Mouse (Mus musculus) liver, postnatal 0 days (tissue): Measurements from ENCODE around the gene Inpp4b. TPM values are rescaled to one million over a fixed set of nuclear protein-coding genes. Genes with fewer than 3 reads are reported as not detected.

Source experiments
- ATAC-seq: fragments of 200-750 bp; cut with Nextera tagmentation; 2 replicates; pipeline ENCODE4 v1.8.0; 2017; ENCODE audit warnings: mild to moderate bottlenecking, moderate library complexity
- DNase-seq: peaks from one replicate; pipeline ENCODE4 v3.0.0-alpha.2; 2016
- H3K27ac ChIP-seq: fragments of 300-500 bp; sonication (generic); 2 replicates; pipeline ENCODE4 v1.5.1; 2014; ENCODE audit warnings: antibody characterized with exemption, moderate library complexity, mild to moderate bottlenecking, low read depth
- H3K27me3 ChIP-seq: fragments of 300-500 bp; sonication (generic); 2 replicates; pipeline ENCODE4 v1.6.1; 2014; ENCODE audit warnings: low read length, control low read depth, mixed read lengths; ENCODE audit not compliant: insufficient read depth
- H3K36me3 ChIP-seq: fragments of 300-500 bp; sonication (generic); replicated peaks from 2 replicates; pipeline ENCODE4 v1.6.1; 2014; ENCODE audit warnings: mild to moderate bottlenecking, control low read depth, low read length, moderate library complexity, mixed read lengths; ENCODE audit not compliant: insufficient read depth
- H3K4me1 ChIP-seq: fragments of 300-500 bp; sonication (generic); 2 replicates; pipeline ENCODE4 v1.6.1; 2014; ENCODE audit warnings: antibody characterized with exemption, mild to moderate bottlenecking, control low read depth; ENCODE audit not compliant: insufficient read depth
- H3K4me2 ChIP-seq: fragments of 300-500 bp; sonication (generic); 2 replicates; pipeline ENCODE4 v1.6.1; 2014; ENCODE audit warnings: low read depth, mild to moderate bottlenecking, low read length, moderate library complexity, mixed read lengths
- H3K4me3 ChIP-seq: fragments of 300-500 bp; sonication (generic); 2 replicates; pipeline ENCODE4 v1.5.1; 2014; ENCODE audit warnings: low read depth, low read length
- H3K9ac ChIP-seq: fragments of 300-500 bp; sonication (generic); replicated peaks from 2 replicates; pipeline ENCODE4 v1.6.1; 2014; ENCODE audit warnings: mild to moderate bottlenecking, moderate library complexity
- H3K9me3 ChIP-seq: fragments of 300-500 bp; sonication (generic); 2 replicates; pipeline ENCODE4 v1.6.1; 2016; ENCODE audit warnings: mild to moderate bottlenecking, control low read depth, low read length, mixed read lengths
- CTCF ChIP-seq: sonication (generic); IDR thresholded peaks from 2 replicates; pipeline ENCODE4 v1.5.1; 2016; ENCODE audit warnings: antibody characterized with exemption, low read depth
- EP300 ChIP-seq: IDR thresholded peaks from 2 replicates; pipeline ENCODE4 v1.6.1; 2016; ENCODE audit warnings: antibody characterized with exemption, low read depth, mild to moderate bottlenecking
- WGBS: fragments of 180-500 bp; shearing (Covaris S2); extraction: QIAGEN DNeasy Blood & Tissue Kit; methylation state at CpG from one replicate; pipeline ENCODE4 v1.1.7; 2014; ENCODE audit not compliant: insufficient replicate concordance; 5-methylcytosine and 5-hydroxymethylcytosine counted together
- polyA plus RNA-seq: library from polyadenylated mRNA; unstranded; fragments of >200 nt; fragmentation: Nextera tagmentation; extraction: Ambion mirVana; gene quantifications from 2 replicates; pipeline ENCODE4 v1.2.1, GENCODE M21; 2015

Inpp4b gene
- polyA plus RNA-seq, 1 experiment from 2014 or later = 0.82 TPM

DNA sequence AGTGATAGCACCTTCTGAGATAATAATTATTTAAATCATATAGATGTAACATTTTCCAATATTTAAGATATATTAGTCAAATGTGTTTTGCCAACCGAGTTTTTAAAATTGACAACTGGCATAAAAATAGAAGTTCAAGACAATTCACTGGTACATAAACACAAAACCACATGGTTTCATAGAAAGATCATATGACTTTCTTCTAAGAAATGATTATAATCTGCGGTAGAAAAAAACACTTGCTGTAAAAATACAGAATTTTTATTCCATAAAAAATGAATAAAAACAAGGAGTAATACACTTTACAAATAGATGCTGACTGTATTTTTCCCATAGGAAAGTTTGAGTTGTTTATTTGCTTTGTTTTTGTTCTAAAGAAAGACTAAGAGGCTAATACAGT is 160.6 kb downstream of the Inpp4b start:
- Histone ChIP-seq H3K4me3 (no peak overlapping the region), H3K9me3 (no peaks in the 10 kb centered on the region), H3K36me3 (no peaks in the 10 kb centered on the region), H3K9ac (no peak overlapping the region), H3K27ac (no peak overlapping the region), H3K4me2 (no peak overlapping the region), H3K27me3 (no peaks in the 10 kb centered on the region), H3K4me1 (no peaks in the 10 kb centered on the region)
- 75% methylated on average over 2 of the region's 2 CpGs for WGBS
- DNase-seq (no peak), ATAC-seq (no peak)
- TF ChIP-seq CTCF = no peak
- no peak for TF ChIP-seq EP300

- TF ChIP-seq EP300 (no peak), CTCF (no peak)
- no peaks in the 10 kb centered on the region for H3K36me3 ChIP-seq
- no peaks in the 10 kb centered on the region for H3K9me3 ChIP-seq
- no peaks in the 10 kb centered on the region for H3K27me3 ChIP-seq
- ATAC-seq (no peak), DNase-seq (no peak)
- H3K4me3 ChIP-seq = no peak overlapping the region
- H3K4me1 ChIP-seq = no peaks in the 10 kb centered on the region
- no peak overlapping the region for H3K4me2 ChIP-seq
- H3K9ac ChIP-seq = no peak overlapping the region
- no peak overlapping the region for H3K27ac ChIP-seq
These were observed 170.5 kb downstream of the Inpp4b start for GRCm38 (mm10) chr8:81512826-81513225.

- Histone ChIP-seq H3K27me3 (no peaks in the 10 kb centered on the region), H3K36me3 (no peaks in the 10 kb centered on the region), H3K9ac (no peak overlapping the region), H3K27ac (no peak overlapping the region), H3K4me3 (no peak overlapping the region), H3K4me2 (no peak overlapping the region), H3K4me1 (no peaks in the 10 kb centered on the region), H3K9me3 (no peaks in the 10 kb centered on the region)
- TF ChIP-seq CTCF (no peak), EP300 (no peak)
- DNase-seq (no peak), ATAC-seq (no peak)
These were observed 172.1 kb downstream of the Inpp4b start for GRCm38 (mm10) chr8:81514425-81514824.

DNA sequence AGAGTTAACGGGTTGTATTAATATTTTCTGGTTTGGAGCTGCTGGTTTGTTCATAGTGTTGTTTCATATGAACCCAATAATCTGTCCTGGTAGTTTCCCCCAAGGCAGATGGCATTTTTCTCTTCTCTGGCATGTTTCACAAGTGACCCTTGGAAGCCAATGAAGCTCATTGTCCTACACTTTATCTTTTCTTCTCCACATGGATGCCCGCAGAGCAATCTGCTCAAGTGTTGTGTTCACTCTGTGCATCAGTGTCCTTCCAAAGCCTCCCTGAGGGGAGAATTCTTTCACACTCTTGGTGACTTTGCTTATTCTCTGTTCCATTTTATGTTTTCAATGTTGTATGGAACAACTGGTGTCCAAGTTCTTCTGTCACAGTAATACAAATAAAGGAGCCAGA is 179.7 kb downstream of the Inpp4b start:
- no peak for TF ChIP-seq CTCF
- TF ChIP-seq EP300 = no peak
- no peaks in the 10 kb centered on the region for H3K27me3 ChIP-seq
- no peak overlapping the region for H3K4me3 ChIP-seq
- WGBS = 77% methylated on average over 2 of the region's 2 CpGs
- H3K27ac ChIP-seq = no peak overlapping the region
- H3K36me3 ChIP-seq = no peaks in the 10 kb centered on the region
- H3K4me1 ChIP-seq = no peaks in the 10 kb centered on the region
- no peak overlapping the region for H3K4me2 ChIP-seq
- DNase-seq = no peak
- no peak overlapping the region for H3K9ac ChIP-seq
- no peaks in the 10 kb centered on the region for H3K9me3 ChIP-seq
- ATAC-seq = no peak

- H3K36me3 ChIP-seq = no peaks in the 10 kb centered on the region
- ATAC-seq (no peak), DNase-seq (no peak)
- H3K27me3 ChIP-seq = no peaks in the 10 kb centered on the region
- no peak overlapping the region for H3K27ac ChIP-seq
- TF ChIP-seq EP300 (no peak), CTCF (no peak)
- H3K9ac ChIP-seq = no peak overlapping the region
- 30% methylated on average over 2 of the region's 2 CpGs for WGBS
- H3K4me3 ChIP-seq = no peak overlapping the region
- H3K4me1 ChIP-seq = no peaks in the 10 kb centered on the region
- no peak overlapping the region for H3K4me2 ChIP-seq
- H3K9me3 ChIP-seq = no peaks in the 10 kb centered on the region
These were observed 182.2 kb downstream of the Inpp4b start for GRCm38 (mm10) chr8:81524561-81524960.

GRCm38 (mm10) chr8:81527661-81528060 is 185.3 kb downstream of the Inpp4b start:
- no peaks in the 10 kb centered on the region for H3K36me3 ChIP-seq
- WGBS = 47% methylated on average over 4 of the region's 4 CpGs
- TF ChIP-seq EP300 = no peak
- no peak for TF ChIP-seq CTCF
- no peak overlapping the region for H3K9ac ChIP-seq
- no peak overlapping the region for H3K4me2 ChIP-seq
- ATAC-seq (no peak), DNase-seq (no peak)
- no peak overlapping the region for H3K4me3 ChIP-seq
- H3K9me3 ChIP-seq = no peaks in the 10 kb centered on the region
- H3K27me3 ChIP-seq = no peaks in the 10 kb centered on the region
- H3K27ac ChIP-seq = no peak overlapping the region
- no peaks in the 10 kb centered on the region for H3K4me1 ChIP-seq

DNA sequence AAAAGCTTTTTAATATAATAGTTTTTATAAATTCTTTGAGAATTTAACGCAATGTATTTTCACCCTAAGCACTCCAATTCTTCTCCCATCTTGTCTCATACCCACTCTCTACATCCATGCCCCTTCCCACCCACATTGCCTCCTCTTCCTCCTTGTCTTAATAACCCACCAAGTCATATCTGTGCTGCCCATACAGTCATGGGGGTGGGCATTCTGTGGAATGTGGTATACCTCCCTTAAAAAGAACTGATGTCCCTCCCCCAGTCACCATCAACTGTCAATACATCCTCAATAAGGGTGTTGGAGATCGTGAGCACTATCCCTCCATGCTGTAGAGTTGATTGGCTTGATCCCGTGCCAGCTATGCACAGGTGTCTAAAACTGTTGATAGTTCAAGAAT is 196.0 kb downstream of the Inpp4b start:
- no peak for ATAC-seq
- TF ChIP-seq CTCF (no peak), EP300 (no peak)

More for the DNA sequence above, 196.0 kb downstream of the Inpp4b start:
- no peak for DNase-seq
- 77% methylated on average over 3 of the region's 3 CpGs for WGBS
- H3K4me1 ChIP-seq = no peaks in the 10 kb centered on the region
- no peaks in the 10 kb centered on the region for H3K36me3 ChIP-seq
- no peak overlapping the region for H3K9ac ChIP-seq
- no peak overlapping the region for H3K4me3 ChIP-seq
- H3K9me3 ChIP-seq = no peaks in the 10 kb centered on the region
- no peaks in the 10 kb centered on the region for H3K27me3 ChIP-seq
- no peak overlapping the region for H3K27ac ChIP-seq
- no peak overlapping the region for H3K4me2 ChIP-seq
